Mouse (Mus musculus) cerebellum, adult 2 months (tissue): ENCODE measurements around the gene Specc1l.

Experiments
- CTCF ChIP-seq: fragments of 200-500 bp; IDR thresholded peaks from 2 replicates; pipeline ENCODE4 v1.5.1; 2011; ENCODE audit warnings: low read depth, mild to moderate bottlenecking, control low read depth, low read length, moderate library complexity, borderline replicate concordance; ENCODE audit not compliant: insufficient read depth
- POLR2A ChIP-seq: fragments of 200-500 bp; IDR thresholded peaks from 2 replicates; pipeline ENCODE4 v1.6.1; 2011; ENCODE audit warnings: low read length, control low read depth, borderline replicate concordance; ENCODE audit not compliant: insufficient read depth

DNA sequence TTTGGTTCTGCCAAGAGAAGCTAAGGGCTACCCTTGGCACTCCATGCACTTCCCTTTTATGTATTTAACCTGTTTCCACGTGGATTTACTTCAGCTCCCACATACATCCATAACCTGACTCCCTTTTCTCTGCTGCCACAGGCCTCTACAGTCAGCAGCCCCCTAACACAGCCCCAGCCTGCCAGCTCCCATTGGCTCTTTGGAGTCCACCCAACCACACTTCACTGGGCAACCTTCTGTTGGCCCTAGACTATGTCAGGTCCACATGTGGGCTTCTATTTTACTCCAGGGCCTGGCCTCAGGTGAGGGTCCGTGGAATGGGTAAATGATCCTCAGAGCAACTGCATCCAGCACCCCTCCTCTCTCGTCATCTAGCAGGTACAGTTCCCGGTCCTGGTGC lies 90.7 kb downstream of the Specc1l start:
- no peak for TF ChIP-seq CTCF
- TF ChIP-seq POLR2A: no peak
